Mouse (Mus musculus): ENCODE data around the gene Ascc2. TPM values are rescaled to one million over a fixed set of nuclear protein-coding genes. Genes with fewer than 3 reads are reported as not detected.

Ascc2 gene
- polyA plus RNA-seq, 1 experiment from 2014 or later, result 36.2 TPM

GRCm38 (mm10) chr11:4674593-4674992 is 37.0 kb downstream of the Ascc2 start:
- Histone ChIP-seq H3K36me3 (ENCODE audit: control insufficient read depth, insufficient read depth, low read length) (peaks cover 39% of the 10 kb centered on the region), H3K27ac (ENCODE audit: low read depth, low read length) (no peak overlapping the region), H3K4me1 (ENCODE audit: control insufficient read depth, insufficient read depth, low read length) (no peaks in the 10 kb centered on the region), H3K4me3 (ENCODE audit: low read length) (no peak overlapping the region), H3K9ac (ENCODE audit: low read depth, low read length) (no peak overlapping the region), H3K4me2 (replicated peaks; ENCODE audit: low read depth, low read length) (no peak overlapping the region), H3K27me3 (ENCODE audit: control insufficient read depth, insufficient read depth, low read length) (no peaks in the 10 kb centered on the region), H3K9me3 (ENCODE audit: control insufficient read depth, low read length) (no peaks in the 10 kb centered on the region)
- no peak for ATAC-seq (ENCODE audit: low FRiP score, low TSS enrichment)
- 92% methylated on average over 1 of the region's 1 CpGs for WGBS

- no peaks in the 10 kb centered on the region for H3K9me3 ChIP-seq (ENCODE audit: control insufficient read depth, low read length)
- H3K36me3 ChIP-seq (ENCODE audit: control insufficient read depth, insufficient read depth, low read length), result peaks cover 44% of the 10 kb centered on the region
- no peak overlapping the region for H3K9ac ChIP-seq (ENCODE audit: low read depth, low read length)
- H3K4me1 ChIP-seq (ENCODE audit: control insufficient read depth, insufficient read depth, low read length), result no peaks in the 10 kb centered on the region
- ATAC-seq (ENCODE audit: low FRiP score, low TSS enrichment), result no peak
- no peak overlapping the region for H3K27ac ChIP-seq (ENCODE audit: low read depth, low read length)
- WGBS, result 92% methylated on average over 6 of the region's 6 CpGs
- H3K4me3 ChIP-seq (ENCODE audit: low read length), result no peak overlapping the region
- no peak overlapping the region for H3K4me2 ChIP-seq (replicated peaks; ENCODE audit: low read depth, low read length)
- H3K27me3 ChIP-seq (ENCODE audit: control insufficient read depth, insufficient read depth, low read length), result no peaks in the 10 kb centered on the region
Measured at GRCm38 (mm10) chr11:4675126-4675562, 37.6 kb downstream of the Ascc2 start.

GRCm38 (mm10) chr11:4675693-4676092 is 38.1 kb downstream of the Ascc2 start:
- no peaks in the 10 kb centered on the region for H3K27me3 ChIP-seq (ENCODE audit: control insufficient read depth, insufficient read depth, low read length)
- H3K36me3 ChIP-seq (ENCODE audit: control insufficient read depth, insufficient read depth, low read length), result peaks cover 42% of the 10 kb centered on the region
- no peak overlapping the region for H3K4me3 ChIP-seq (ENCODE audit: low read length)
- H3K4me2 ChIP-seq (replicated peaks; ENCODE audit: low read depth, low read length), result no peak overlapping the region
- no peak for ATAC-seq (ENCODE audit: low FRiP score, low TSS enrichment)
- no peaks in the 10 kb centered on the region for H3K4me1 ChIP-seq (ENCODE audit: control insufficient read depth, insufficient read depth, low read length)
- 91% methylated on average over 6 of the region's 6 CpGs for WGBS
- no peak overlapping the region for H3K27ac ChIP-seq (ENCODE audit: low read depth, low read length)
- H3K9ac ChIP-seq (ENCODE audit: low read depth, low read length), result no peak overlapping the region
- no peaks in the 10 kb centered on the region for H3K9me3 ChIP-seq (ENCODE audit: control insufficient read depth, low read length)

- no peak for ATAC-seq (ENCODE audit: low FRiP score, low TSS enrichment)
- H3K36me3 ChIP-seq (ENCODE audit: control insufficient read depth, insufficient read depth, low read length), result peaks cover 55% of the 10 kb centered on the region
- WGBS, result 94% methylated on average over 7 of the region's 7 CpGs
Measured at GRCm38 (mm10) chr11:4677250-4677872, 39.8 kb downstream of the Ascc2 start.

DNA sequence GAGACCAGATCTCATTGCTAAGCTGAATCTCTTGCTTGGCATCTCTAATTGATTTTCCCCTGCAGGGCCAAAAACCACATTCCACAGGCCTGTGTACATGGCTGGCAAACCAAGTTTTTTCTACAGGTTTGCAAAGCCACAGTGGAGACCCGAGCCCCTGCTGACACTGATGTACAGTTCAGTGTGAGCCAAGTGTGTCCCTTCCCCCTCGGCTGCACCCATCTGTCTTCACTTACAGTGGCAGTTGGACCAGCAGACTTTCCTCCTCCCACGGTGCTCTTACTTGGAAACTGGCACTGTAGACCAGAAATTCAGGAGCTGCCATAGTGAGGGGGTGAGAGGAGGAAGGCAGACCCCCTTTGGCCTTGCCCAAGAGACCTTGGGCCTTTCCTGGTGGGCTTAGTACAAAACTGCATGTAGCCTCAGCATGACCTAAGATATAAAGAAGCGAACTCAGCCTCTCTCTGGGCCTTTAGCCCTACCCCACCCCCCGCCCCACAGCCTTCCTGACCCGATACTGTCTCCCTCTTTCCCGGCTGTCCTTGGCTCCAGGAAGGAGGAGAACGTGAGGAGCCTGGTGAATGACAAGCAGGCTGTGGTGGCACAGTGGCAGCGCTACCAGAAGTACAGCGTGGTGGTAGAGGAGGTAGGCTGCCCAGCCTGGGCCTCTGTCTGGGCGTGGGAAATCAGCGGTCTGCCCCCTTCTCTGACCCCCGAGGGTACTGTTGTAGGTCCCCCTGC is 41.3 kb downstream of the Ascc2 start:
- Histone ChIP-seq H3K4me3 (ENCODE audit: low read length) (no peak overlapping the region), H3K27ac (ENCODE audit: low read depth, low read length) (no peak overlapping the region), H3K4me1 (ENCODE audit: control insufficient read depth, insufficient read depth, low read length) (no peaks in the 10 kb centered on the region), H3K4me2 (replicated peaks; ENCODE audit: low read depth, low read length) (no peak overlapping the region), H3K9me3 (ENCODE audit: control insufficient read depth, low read length) (no peaks in the 10 kb centered on the region), H3K36me3 (ENCODE audit: control insufficient read depth, insufficient read depth, low read length) (peaks cover 63% of the 10 kb centered on the region), H3K9ac (ENCODE audit: low read depth, low read length) (no peak overlapping the region), H3K27me3 (ENCODE audit: control insufficient read depth, insufficient read depth, low read length) (no peaks in the 10 kb centered on the region)
- ATAC-seq (ENCODE audit: low FRiP score, low TSS enrichment), result no peak
- 57% methylated on average over 12 of the region's 13 CpGs for whole genome bisulfite sequencing

More at GRCm38 (mm10) chr11:4677250-4677872, 39.8 kb downstream of the Ascc2 start:
- no peaks in the 10 kb centered on the region for H3K4me1 ChIP-seq (ENCODE audit: control insufficient read depth, insufficient read depth, low read length)
- no peak overlapping the region for H3K9ac ChIP-seq (ENCODE audit: low read depth, low read length)
- no peaks in the 10 kb centered on the region for H3K27me3 ChIP-seq (ENCODE audit: control insufficient read depth, insufficient read depth, low read length)
- no peak overlapping the region for H3K4me3 ChIP-seq (ENCODE audit: low read length)
- H3K27ac ChIP-seq (ENCODE audit: low read depth, low read length), result no peak overlapping the region
- H3K9me3 ChIP-seq (ENCODE audit: control insufficient read depth, low read length), result no peaks in the 10 kb centered on the region
- no peak overlapping the region for H3K4me2 ChIP-seq (replicated peaks; ENCODE audit: low read depth, low read length)

- Histone ChIP-seq H3K9me3 (ENCODE audit: control insufficient read depth, low read length) (no peaks in the 10 kb centered on the region), H3K9ac (ENCODE audit: low read depth, low read length) (no peak overlapping the region), H3K27ac (ENCODE audit: low read depth, low read length) (no peak overlapping the region), H3K36me3 (ENCODE audit: control insufficient read depth, insufficient read depth, low read length) (peaks cover 60% of the 10 kb centered on the region), H3K4me1 (ENCODE audit: control insufficient read depth, insufficient read depth, low read length) (no peaks in the 10 kb centered on the region), H3K4me2 (replicated peaks; ENCODE audit: low read depth, low read length) (no peak overlapping the region), H3K27me3 (ENCODE audit: control insufficient read depth, insufficient read depth, low read length) (no peaks in the 10 kb centered on the region), H3K4me3 (ENCODE audit: low read length) (no peak overlapping the region)
- WGBS, result 71% methylated on average over 12 of the region's 12 CpGs
- no peak for ATAC-seq (ENCODE audit: low FRiP score, low TSS enrichment)
Measured at GRCm38 (mm10) chr11:4679441-4679832, 41.9 kb downstream of the Ascc2 start.

GRCm38 (mm10) chr11:4680126-4680525 is 42.6 kb downstream of the Ascc2 start:
- WGBS, result 21% methylated on average over 3 of the region's 3 CpGs
- Histone ChIP-seq H3K4me2 (replicated peaks; ENCODE audit: low read depth, low read length) (no peak overlapping the region), H3K9ac (ENCODE audit: low read depth, low read length) (no peak overlapping the region), H3K36me3 (ENCODE audit: control insufficient read depth, insufficient read depth, low read length) (peaks cover 54% of the 10 kb centered on the region), H3K4me1 (ENCODE audit: control insufficient read depth, insufficient read depth, low read length) (no peaks in the 10 kb centered on the region), H3K27ac (ENCODE audit: low read depth, low read length) (no peak overlapping the region), H3K9me3 (ENCODE audit: control insufficient read depth, low read length) (no peaks in the 10 kb centered on the region), H3K27me3 (ENCODE audit: control insufficient read depth, insufficient read depth, low read length) (no peaks in the 10 kb centered on the region), H3K4me3 (ENCODE audit: low read length) (no peak overlapping the region)
- ATAC-seq (ENCODE audit: low FRiP score, low TSS enrichment), result no peak

GRCm38 (mm10) chr11:4683516-4683915 is 46.0 kb downstream of the Ascc2 start:
- WGBS, result 81% methylated on average over 6 of the region's 6 CpGs
- peaks cover 40% of the 10 kb centered on the region for H3K36me3 ChIP-seq (ENCODE audit: control insufficient read depth, insufficient read depth, low read length)

GRCm38 (mm10) chr11:4684186-4684585 is 46.6 kb downstream of the Ascc2 start:
- Histone ChIP-seq H3K9me3 (ENCODE audit: control insufficient read depth, low read length) (no peaks in the 10 kb centered on the region), H3K36me3 (ENCODE audit: control insufficient read depth, insufficient read depth, low read length) (peaks cover 39% of the 10 kb centered on the region), H3K4me1 (ENCODE audit: control insufficient read depth, insufficient read depth, low read length) (no peaks in the 10 kb centered on the region), H3K4me2 (replicated peaks; ENCODE audit: low read depth, low read length) (no peak overlapping the region), H3K9ac (ENCODE audit: low read depth, low read length) (no peak overlapping the region), H3K4me3 (ENCODE audit: low read length) (no peak overlapping the region), H3K27me3 (ENCODE audit: control insufficient read depth, insufficient read depth, low read length) (no peaks in the 10 kb centered on the region), H3K27ac (ENCODE audit: low read depth, low read length) (no peak overlapping the region)
- 53% methylated on average over 6 of the region's 6 CpGs for WGBS
- ATAC-seq (ENCODE audit: low FRiP score, low TSS enrichment), result no peak

More at GRCm38 (mm10) chr11:4683516-4683915, 46.0 kb downstream of the Ascc2 start:
- Histone ChIP-seq H3K9ac (ENCODE audit: low read depth, low read length) (no peak overlapping the region), H3K4me1 (ENCODE audit: control insufficient read depth, insufficient read depth, low read length) (no peaks in the 10 kb centered on the region), H3K27me3 (ENCODE audit: control insufficient read depth, insufficient read depth, low read length) (no peaks in the 10 kb centered on the region), H3K9me3 (ENCODE audit: control insufficient read depth, low read length) (no peaks in the 10 kb centered on the region), H3K4me2 (replicated peaks; ENCODE audit: low read depth, low read length) (no peak overlapping the region), H3K4me3 (ENCODE audit: low read length) (no peak overlapping the region), H3K27ac (ENCODE audit: low read depth, low read length) (no peak overlapping the region)
- ATAC-seq (ENCODE audit: low FRiP score, low TSS enrichment), result no peak

All from kidney, embryonic 14.5 days (tissue).